Mouse (Mus musculus) liver, postnatal 0 days (tissue): Measurements from ENCODE around the gene St6galnac4. TPM values are rescaled to one million over a fixed set of nuclear protein-coding genes. Genes with fewer than 3 reads are reported as not detected.

Experiments
- ATAC-seq: fragments of 200-750 bp; cut with Nextera tagmentation; 2 replicates; pipeline ENCODE4 v1.8.0; 2017; ENCODE audit warnings: mild to moderate bottlenecking, moderate library complexity
- DNase-seq: peaks from one replicate; pipeline ENCODE4 v3.0.0-alpha.2; 2016
- H3K27ac ChIP-seq: fragments of 300-500 bp; sonication (generic); 2 replicates; pipeline ENCODE4 v1.5.1; 2014; ENCODE audit warnings: antibody characterized with exemption, moderate library complexity, mild to moderate bottlenecking, low read depth
- H3K27me3 ChIP-seq: fragments of 300-500 bp; sonication (generic); 2 replicates; pipeline ENCODE4 v1.6.1; 2014; ENCODE audit warnings: low read length, control low read depth, mixed read lengths; ENCODE audit not compliant: insufficient read depth
- H3K36me3 ChIP-seq: fragments of 300-500 bp; sonication (generic); replicated peaks from 2 replicates; pipeline ENCODE4 v1.6.1; 2014; ENCODE audit warnings: mild to moderate bottlenecking, control low read depth, low read length, moderate library complexity, mixed read lengths; ENCODE audit not compliant: insufficient read depth
- H3K4me1 ChIP-seq: fragments of 300-500 bp; sonication (generic); 2 replicates; pipeline ENCODE4 v1.6.1; 2014; ENCODE audit warnings: antibody characterized with exemption, mild to moderate bottlenecking, control low read depth; ENCODE audit not compliant: insufficient read depth
- H3K4me2 ChIP-seq: fragments of 300-500 bp; sonication (generic); 2 replicates; pipeline ENCODE4 v1.6.1; 2014; ENCODE audit warnings: low read depth, mild to moderate bottlenecking, low read length, moderate library complexity, mixed read lengths
- H3K4me3 ChIP-seq: fragments of 300-500 bp; sonication (generic); 2 replicates; pipeline ENCODE4 v1.5.1; 2014; ENCODE audit warnings: low read depth, low read length
- H3K9ac ChIP-seq: fragments of 300-500 bp; sonication (generic); replicated peaks from 2 replicates; pipeline ENCODE4 v1.6.1; 2014; ENCODE audit warnings: mild to moderate bottlenecking, moderate library complexity
- H3K9me3 ChIP-seq: fragments of 300-500 bp; sonication (generic); 2 replicates; pipeline ENCODE4 v1.6.1; 2016; ENCODE audit warnings: mild to moderate bottlenecking, control low read depth, low read length, mixed read lengths
- CTCF ChIP-seq: sonication (generic); IDR thresholded peaks from 2 replicates; pipeline ENCODE4 v1.5.1; 2016; ENCODE audit warnings: antibody characterized with exemption, low read depth
- EP300 ChIP-seq: IDR thresholded peaks from 2 replicates; pipeline ENCODE4 v1.6.1; 2016; ENCODE audit warnings: antibody characterized with exemption, low read depth, mild to moderate bottlenecking
- WGBS: fragments of 180-500 bp; shearing (Covaris S2); extraction: QIAGEN DNeasy Blood & Tissue Kit; methylation state at CpG from one replicate; pipeline ENCODE4 v1.1.7; 2014; ENCODE audit not compliant: insufficient replicate concordance; 5-methylcytosine and 5-hydroxymethylcytosine counted together
- polyA plus RNA-seq: library from polyadenylated mRNA; unstranded; fragments of >200 nt; fragmentation: Nextera tagmentation; extraction: Ambion mirVana; gene quantifications from 2 replicates; pipeline ENCODE4 v1.2.1, GENCODE M21; 2015

Gene St6galnac4
- polyA plus RNA-seq, 1 experiment from 2014 or later: 5.8 TPM

DNA sequence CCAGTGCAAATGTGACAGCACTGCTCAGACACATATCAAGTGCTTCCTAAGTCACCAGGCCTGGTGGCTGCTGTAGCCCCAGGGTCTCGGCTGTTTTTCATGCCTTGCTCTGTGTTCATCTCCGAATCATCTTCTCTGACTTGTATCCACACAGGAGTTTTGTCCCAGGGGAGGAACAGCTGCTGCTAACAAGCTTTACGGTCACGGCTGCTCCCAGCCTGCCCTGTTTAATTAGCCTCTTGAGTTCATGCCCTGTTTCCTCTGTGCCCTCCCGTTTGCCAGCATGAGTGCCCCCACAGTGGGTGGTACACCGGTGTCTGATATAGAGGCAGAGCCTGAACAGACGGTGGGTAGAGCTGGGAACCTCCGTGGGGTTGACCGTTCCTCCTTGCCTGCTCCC, 31.2 kb downstream of the St6galnac4 start:
- H3K9me3 ChIP-seq: peaks cover 3% of the 10 kb centered on the region
- no peak overlapping the region for H3K4me3 ChIP-seq
- H3K4me2 ChIP-seq: no peak overlapping the region
- no peak overlapping the region for H3K9ac ChIP-seq
- peaks cover 12% of the 10 kb centered on the region for H3K4me1 ChIP-seq
- WGBS: 85% methylated on average over 9 of the region's 9 CpGs
- no peak overlapping the region for H3K27ac ChIP-seq
- DNase-seq (no peak), ATAC-seq (no peak)
- TF ChIP-seq EP300: no peak
- TF ChIP-seq CTCF: no peak
- no peaks in the 10 kb centered on the region for H3K27me3 ChIP-seq
- peaks cover 29% of the 10 kb centered on the region for H3K36me3 ChIP-seq

- DNase-seq (peak; percentile 54), ATAC-seq (peak; percentile 71)
- H3K4me2 ChIP-seq: no peak overlapping the region
- H3K27ac ChIP-seq: peak overlapping the region; percentile 51
- peaks cover 3% of the 10 kb centered on the region for H3K9me3 ChIP-seq
- H3K4me3 ChIP-seq: no peak overlapping the region
- H3K27me3 ChIP-seq: no peaks in the 10 kb centered on the region
- no peak; the same call in 1 of the 2 replicates for TF ChIP-seq EP300
- peaks cover 14% of the 10 kb centered on the region for H3K4me1 ChIP-seq
- peaks cover 19% of the 10 kb centered on the region; the same call in 1 of the 2 replicates for H3K36me3 ChIP-seq
- WGBS: 38% methylated on average over 4 of the region's 4 CpGs
- no peak overlapping the region for H3K9ac ChIP-seq
Observed at GRCm38 (mm10) chr2:32620682-32621516, 34.0 kb downstream of the St6galnac4 start.

GRCm38 (mm10) chr2:32621517-32621859, 34.6 kb downstream of the St6galnac4 start, which contains the start of gene Ak1:
Ak1 (plus strand) TSS chr2:32621758.
- Histone ChIP-seq H3K9ac (no peak within 1 kb of the TSS), H3K4me3 (no peak within 1 kb of the TSS), H3K9me3 (peaks cover 3% of the 10 kb centered on the region), H3K36me3 (peaks cover 19% of the 10 kb centered on the region; the same call in 1 of the 2 replicates), H3K4me2 (no peak within 1 kb of the TSS), H3K27ac (peak within 1 kb of the TSS; percentile 51), H3K27me3 (no peaks in the 10 kb centered on the region), H3K4me1 (peaks cover 14% of the 10 kb centered on the region)
- DNase-seq (no peak), ATAC-seq (no peak)
- 41% methylated on average over 7 of the region's 7 CpGs for WGBS
- no peak for TF ChIP-seq EP300
- TF ChIP-seq CTCF: no peak

- no peak overlapping the region for H3K27ac ChIP-seq
- no peak overlapping the region; the same call in 1 of the 2 replicates for H3K9ac ChIP-seq
- ATAC-seq: no peak
- no peak for DNase-seq
- TF ChIP-seq EP300: no peak
- no peak for TF ChIP-seq CTCF
- WGBS: 63% methylated on average over 5 of the region's 5 CpGs
- no peak overlapping the region for H3K4me2 ChIP-seq
- H3K9me3 ChIP-seq: no peaks in the 10 kb centered on the region
- peaks cover 3% of the 10 kb centered on the region; the same call in 1 of the 2 replicates for H3K36me3 ChIP-seq
- no peak overlapping the region for H3K4me3 ChIP-seq
- H3K27me3 ChIP-seq: no peaks in the 10 kb centered on the region
- peaks cover 14% of the 10 kb centered on the region for H3K4me1 ChIP-seq
Observed at GRCm38 (mm10) chr2:32624111-32624748, 37.3 kb downstream of the St6galnac4 start.

DNA sequence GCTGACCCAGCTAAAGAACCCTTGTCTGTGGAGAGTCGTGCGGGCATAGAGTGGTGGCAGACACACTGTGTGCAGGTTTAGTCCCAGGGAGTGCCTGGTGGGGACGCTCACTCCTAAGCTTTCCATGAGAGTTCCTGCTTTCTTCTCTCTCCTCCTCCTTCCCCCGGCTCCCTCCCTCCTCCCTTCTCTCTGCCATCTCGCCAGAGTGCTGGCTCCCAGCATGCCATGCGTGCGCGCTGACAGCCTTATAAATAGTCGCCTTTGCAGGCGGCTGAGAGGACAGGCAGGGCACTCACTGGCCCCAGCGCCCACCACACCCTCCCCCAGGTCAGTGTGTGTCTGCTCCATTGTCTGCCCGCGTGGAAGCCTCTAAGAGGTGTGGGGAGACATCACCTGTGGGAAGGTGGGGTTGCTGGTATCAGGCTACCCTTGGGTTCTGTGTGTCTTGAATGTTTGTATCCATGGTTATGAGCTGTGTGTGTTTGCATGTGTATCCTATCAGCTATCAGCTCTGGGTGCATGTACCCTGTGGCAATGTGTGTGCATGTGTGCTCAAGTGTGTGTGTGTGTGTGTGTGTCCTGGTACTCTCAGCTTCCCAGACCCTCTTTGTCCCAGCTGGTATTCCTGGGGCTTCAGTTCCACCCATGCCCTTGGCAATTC, 38.4 kb downstream of the St6galnac4 start:
- Histone ChIP-seq H3K9me3 (no peaks in the 10 kb centered on the region), H3K4me1 (peaks cover 11% of the 10 kb centered on the region), H3K27ac (no peak overlapping the region), H3K9ac (no peak overlapping the region), H3K36me3 (no peaks in the 10 kb centered on the region; the same call in 1 of the 2 replicates), H3K4me2 (peak overlapping the region; percentile 45), H3K4me3 (no peak overlapping the region), H3K27me3 (no peaks in the 10 kb centered on the region)
- no peak for ATAC-seq
- no peak for DNase-seq
- TF ChIP-seq CTCF: no peak
- no peak for TF ChIP-seq EP300
- 9% methylated on average over 13 of the region's 13 CpGs for WGBS
